Mouse (Mus musculus) midbrain, embryonic 13.5 days (tissue): ENCODE data around the gene Ahnak2. TPM values are rescaled to one million over a fixed set of nuclear protein-coding genes. Genes with fewer than 3 reads are reported as not detected.
"Not testable (repeated sequence)": the region's sequence is repeated elsewhere in the genome, so short reads cannot be mapped to it uniquely, and the experiment has no call there.

Experiments
- ATAC-seq: fragments of 200-750 bp; cut with Nextera tagmentation; 2 replicates; pipeline ENCODE4 v1.8.0; 2017; ENCODE audit warnings: mild to moderate bottlenecking, moderate TSS enrichment, moderate library complexity
- H3K27ac ChIP-seq: fragments of 300-500 bp; sonication (generic); 2 replicates; pipeline ENCODE4 v1.5.1; 2015; ENCODE audit warnings: inconsistent platforms, mild to moderate bottlenecking, moderate library complexity
- H3K27me3 ChIP-seq: fragments of 300-500 bp; sonication (generic); 2 replicates; pipeline ENCODE4 v1.6.1; 2015; ENCODE audit warnings: mild to moderate bottlenecking, inconsistent platforms
- H3K36me3 ChIP-seq: fragments of 300-500 bp; sonication (generic); 2 replicates; pipeline ENCODE4 v1.6.1; 2015; ENCODE audit warnings: mild to moderate bottlenecking, inconsistent platforms
- H3K4me1 ChIP-seq: fragments of 300-500 bp; sonication (generic); replicated peaks from 2 replicates; pipeline ENCODE4 v1.6.1; 2015; ENCODE audit warnings: inconsistent platforms
- H3K4me2 ChIP-seq: fragments of 300-500 bp; sonication (generic); replicated peaks from 2 replicates; pipeline ENCODE4 v1.6.1; 2015; ENCODE audit warnings: moderate library complexity, mild to moderate bottlenecking, inconsistent platforms
- H3K4me3 ChIP-seq: fragments of 300-500 bp; sonication (generic); replicated peaks from 2 replicates; pipeline ENCODE4 v1.5.1; 2015; ENCODE audit warnings: mild to moderate bottlenecking, inconsistent platforms
- H3K9ac ChIP-seq: fragments of 300-500 bp; sonication (generic); replicated peaks from 2 replicates; pipeline ENCODE4 v1.6.1; 2015; ENCODE audit warnings: mild to moderate bottlenecking, inconsistent platforms
- H3K9me3 ChIP-seq: fragments of 300-500 bp; sonication (generic); 2 replicates; pipeline ENCODE4 v1.6.1; 2016; ENCODE audit warnings: mild to moderate bottlenecking, inconsistent platforms
- WGBS: fragments of 180-500 bp; shearing (Covaris S2); methylation state at CpG from one replicate; pipeline ENCODE4 v1.1.7; 2015; 5-methylcytosine and 5-hydroxymethylcytosine counted together
- polyA plus RNA-seq: library from polyadenylated mRNA; unstranded; fragments of >200 nt; fragmentation: Nextera tagmentation; extraction: Ambion mirVana; gene quantifications from 2 replicates; pipeline ENCODE4 v1.2.1, GENCODE M21; 2015

The Ahnak2 gene
- polyA plus RNA-seq: 0.31 and 0.37 TPM in 2 replicates

DNA sequence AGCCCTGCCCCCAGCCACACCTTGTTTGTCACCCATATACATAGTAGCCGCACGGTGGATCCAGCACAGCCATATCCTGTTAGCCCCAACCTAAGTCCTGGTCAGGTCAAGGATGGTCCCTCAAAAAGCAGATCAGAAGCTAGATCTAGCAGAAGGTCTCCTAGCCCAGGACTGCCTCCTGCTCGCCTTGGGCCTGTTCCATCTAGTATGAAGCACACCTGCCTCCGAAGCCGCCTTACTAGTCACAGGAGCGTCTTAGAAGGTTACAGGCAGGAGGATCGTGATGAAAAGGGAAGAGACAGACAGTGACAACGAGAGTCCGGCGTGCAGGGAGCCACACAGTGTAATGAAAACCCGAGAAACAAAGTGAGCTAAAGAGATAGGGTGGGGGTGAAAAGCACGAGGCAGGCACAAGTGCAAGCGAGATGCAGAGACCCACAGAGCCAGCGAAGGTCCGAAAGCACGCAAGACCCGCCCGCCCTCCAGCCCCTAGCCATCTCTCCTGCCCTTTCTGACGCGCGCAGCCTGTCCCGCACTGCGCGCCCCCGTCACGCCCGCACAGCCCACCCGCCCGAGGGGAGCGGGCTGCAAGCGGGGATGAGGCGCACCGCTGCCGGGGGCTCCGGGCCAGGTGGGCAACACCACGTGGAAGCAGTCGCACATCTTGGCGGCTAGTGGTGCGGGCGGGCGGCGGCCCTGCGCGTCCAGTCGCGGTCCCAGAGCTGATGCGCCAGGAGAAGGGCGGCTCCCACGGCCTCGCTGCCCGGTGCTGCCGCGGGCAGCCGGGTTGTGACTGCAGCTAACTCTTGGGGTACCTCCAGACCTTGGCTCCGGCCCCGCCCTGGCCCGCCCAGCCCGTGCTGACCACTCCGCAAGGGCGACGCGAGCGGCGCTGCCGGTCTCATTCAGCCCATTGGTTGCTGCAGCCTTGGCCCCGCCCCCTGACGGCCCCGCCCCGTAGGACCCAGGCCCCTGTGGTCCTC is at the start of gene Ahnak2:
TSS of gene Ahnak2 (minus strand) at position 794 of the 983 bp plus-strand sequence.
- peak within 1 kb of the TSS; percentile 65 for H3K4me3 ChIP-seq
- peak within 1 kb of the TSS; percentile 78 for H3K9ac ChIP-seq
- H3K4me1 ChIP-seq: peaks cover 12% of the 10 kb centered on the region
- WGBS: 4% methylated on average over 65 of the region's 69 CpGs
- peaks cover 56% of the 10 kb centered on the region for H3K27me3 ChIP-seq
- no peak within 1 kb of the TSS for H3K27ac ChIP-seq
- H3K4me2 ChIP-seq: peak within 1 kb of the TSS; percentile 100
- no peaks in the 10 kb centered on the region for H3K9me3 ChIP-seq
- ATAC-seq: peak; percentile 57
- no peaks in the 10 kb centered on the region for H3K36me3 ChIP-seq

GRCm38 (mm10) chr12:112851116-112851515 is 48.7 kb upstream of the Ahnak2 start:
- ATAC-seq: no peak
- Histone ChIP-seq H3K4me1 (no peaks in the 10 kb centered on the region), H3K9me3 (no peaks in the 10 kb centered on the region), H3K4me2 (no peak overlapping the region), H3K36me3 (no peaks in the 10 kb centered on the region), H3K4me3 (no peak overlapping the region), H3K27ac (no peak overlapping the region), H3K9ac (no peak overlapping the region), H3K27me3 (no peaks in the 10 kb centered on the region)
- 38% methylated on average over 7 of the region's 8 CpGs for WGBS

GRCm38 (mm10) chr12:112850344-112850743 is 47.9 kb upstream of the Ahnak2 start:
- no peaks in the 10 kb centered on the region for H3K4me1 ChIP-seq
- whole genome bisulfite sequencing: 73% methylated on average over 9 of the region's 9 CpGs
- H3K4me3 ChIP-seq: no peak overlapping the region
- no peak overlapping the region for H3K27ac ChIP-seq
- no peak overlapping the region for H3K4me2 ChIP-seq
- H3K9ac ChIP-seq: no peak overlapping the region
- no peaks in the 10 kb centered on the region for H3K9me3 ChIP-seq
- H3K36me3 ChIP-seq: no peaks in the 10 kb centered on the region
- no peak for ATAC-seq
- no peaks in the 10 kb centered on the region for H3K27me3 ChIP-seq

GRCm38 (mm10) chr12:112849235-112850022 is 47.0 kb upstream of the Ahnak2 start:
- 86% methylated on average over 11 of the region's 11 CpGs for WGBS
- Histone ChIP-seq H3K4me2 (no peak overlapping the region), H3K27ac (no peak overlapping the region), H3K4me3 (no peak overlapping the region), H3K9me3 (no peaks in the 10 kb centered on the region), H3K4me1 (no peaks in the 10 kb centered on the region), H3K9ac (no peak overlapping the region), H3K27me3 (no peaks in the 10 kb centered on the region), H3K36me3 (no peaks in the 10 kb centered on the region)
- no peak for ATAC-seq

- WGBS: 92% methylated on average over 2 of the region's 2 CpGs
Observed at GRCm38 (mm10) chr12:112847880-112848279, 45.4 kb upstream of the Ahnak2 start.

GRCm38 (mm10) chr12:112843803-112844202 is 41.3 kb upstream of the Ahnak2 start:
- Histone ChIP-seq H3K36me3 (no peaks in the 10 kb centered on the region), H3K4me3 (no peak overlapping the region), H3K4me2 (no peak overlapping the region), H3K9me3 (no peaks in the 10 kb centered on the region), H3K4me1 (no peaks in the 10 kb centered on the region), H3K27me3 (no peaks in the 10 kb centered on the region), H3K27ac (no peak overlapping the region), H3K9ac (no peak overlapping the region)
- WGBS: 38% methylated on average over 3 of the region's 3 CpGs
- peak; percentile 82 for ATAC-seq

More at GRCm38 (mm10) chr12:112847880-112848279, 45.4 kb upstream of the Ahnak2 start:
- no peaks in the 10 kb centered on the region for H3K9me3 ChIP-seq
- H3K36me3 ChIP-seq: no peaks in the 10 kb centered on the region
- H3K4me1 ChIP-seq: no peaks in the 10 kb centered on the region
- H3K4me3 ChIP-seq: no peak overlapping the region
- H3K27me3 ChIP-seq: no peaks in the 10 kb centered on the region
- no peak for ATAC-seq
- H3K4me2 ChIP-seq: no peak overlapping the region
- no peak overlapping the region for H3K9ac ChIP-seq
- no peak overlapping the region for H3K27ac ChIP-seq

- 87% methylated on average over 2 of the region's 2 CpGs for WGBS
Observed at GRCm38 (mm10) chr12:112842128-112842527, 39.7 kb upstream of the Ahnak2 start.

GRCm38 (mm10) chr12:112841338-112841892 is 39.0 kb upstream of the Ahnak2 start:
- 66% methylated on average over 4 of the region's 4 CpGs for WGBS
- not testable (repeated sequence) for H3K9ac ChIP-seq, H3K4me3 ChIP-seq, H3K27ac ChIP-seq, H3K36me3 ChIP-seq, H3K4me2 ChIP-seq, H3K27me3 ChIP-seq, H3K9me3 ChIP-seq, ATAC-seq, H3K4me1 ChIP-seq

More at GRCm38 (mm10) chr12:112842128-112842527, 39.7 kb upstream of the Ahnak2 start:
- not testable (repeated sequence) for H3K4me1 ChIP-seq, ATAC-seq, H3K27me3 ChIP-seq, H3K4me2 ChIP-seq, H3K9ac ChIP-seq, H3K9me3 ChIP-seq, H3K27ac ChIP-seq, H3K36me3 ChIP-seq, H3K4me3 ChIP-seq

DNA sequence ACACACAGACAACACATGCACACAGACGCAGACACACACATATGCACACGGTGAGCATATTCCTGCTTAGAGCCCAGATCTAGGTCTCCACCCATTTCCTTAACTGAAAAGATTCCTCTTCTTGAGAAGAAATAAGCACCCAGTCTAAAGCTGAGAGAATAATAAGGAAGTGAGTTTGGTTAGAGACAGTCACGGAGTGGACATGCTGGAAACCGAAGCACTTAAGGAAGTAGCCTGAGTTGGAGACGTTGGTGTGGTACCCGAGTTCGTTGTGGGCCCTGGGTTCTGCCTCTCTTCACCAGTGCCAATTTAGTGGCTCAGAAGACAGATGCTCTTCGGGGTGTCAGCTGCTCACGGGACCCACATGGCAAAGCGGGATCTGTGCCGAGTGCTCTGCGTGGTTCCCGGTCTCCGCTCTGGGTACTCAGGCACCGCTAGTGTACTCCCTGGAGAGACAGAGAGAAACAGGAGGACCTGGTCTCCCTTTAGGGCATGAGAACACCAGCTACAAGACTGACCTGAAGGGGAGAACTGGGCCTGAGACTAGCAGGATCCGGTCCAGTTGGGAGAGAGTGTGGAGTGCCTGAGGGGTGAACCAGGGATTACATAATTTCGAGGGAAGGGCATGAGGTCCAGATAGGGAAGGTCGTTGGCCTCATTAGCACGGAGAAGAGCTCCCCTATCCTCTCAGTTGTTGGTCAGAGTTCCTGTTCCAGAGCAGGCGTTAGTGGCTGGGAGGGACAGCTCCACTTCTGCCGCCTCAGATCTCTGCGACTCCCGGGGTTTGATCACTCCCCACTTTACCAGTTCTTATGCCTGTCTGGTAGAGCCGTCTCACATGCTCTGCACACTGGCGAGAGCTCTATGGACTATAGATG is 38.0 kb upstream of the Ahnak2 start:
- Histone ChIP-seq H3K4me2 (no peak overlapping the region), H3K9me3 (no peaks in the 10 kb centered on the region), H3K4me3 (no peak overlapping the region), H3K27ac (no peak overlapping the region), H3K9ac (no peak overlapping the region), H3K27me3 (no peaks in the 10 kb centered on the region), H3K36me3 (no peaks in the 10 kb centered on the region), H3K4me1 (no peaks in the 10 kb centered on the region)
- no peak for ATAC-seq
- 86% methylated on average over 25 of the region's 25 CpGs for WGBS

GRCm38 (mm10) chr12:112835046-112835445 is 32.6 kb upstream of the Ahnak2 start:
- 78% methylated on average over 2 of the region's 2 CpGs for WGBS
- no peaks in the 10 kb centered on the region for H3K9me3 ChIP-seq
- no peak overlapping the region for H3K9ac ChIP-seq
- no peak overlapping the region for H3K27ac ChIP-seq
- no peak for ATAC-seq
- H3K36me3 ChIP-seq: peaks cover 14% of the 10 kb centered on the region
- H3K4me2 ChIP-seq: no peak overlapping the region
- H3K4me3 ChIP-seq: no peak overlapping the region
- no peaks in the 10 kb centered on the region for H3K27me3 ChIP-seq
- peaks cover 17% of the 10 kb centered on the region for H3K4me1 ChIP-seq

- Histone ChIP-seq H3K4me1 (peaks cover 17% of the 10 kb centered on the region), H3K4me2 (no peak overlapping the region), H3K9ac (no peak overlapping the region), H3K27me3 (no peaks in the 10 kb centered on the region), H3K36me3 (peaks cover 14% of the 10 kb centered on the region), H3K9me3 (no peaks in the 10 kb centered on the region), H3K4me3 (no peak overlapping the region), H3K27ac (no peak overlapping the region)
- WGBS: 91% methylated on average over 6 of the region's 6 CpGs
- no peak for ATAC-seq
Observed at GRCm38 (mm10) chr12:112833527-112833926, 31.1 kb upstream of the Ahnak2 start.
